ENCODE assay signal across 16 mouse cellular contexts in the genomic region with DNA sequence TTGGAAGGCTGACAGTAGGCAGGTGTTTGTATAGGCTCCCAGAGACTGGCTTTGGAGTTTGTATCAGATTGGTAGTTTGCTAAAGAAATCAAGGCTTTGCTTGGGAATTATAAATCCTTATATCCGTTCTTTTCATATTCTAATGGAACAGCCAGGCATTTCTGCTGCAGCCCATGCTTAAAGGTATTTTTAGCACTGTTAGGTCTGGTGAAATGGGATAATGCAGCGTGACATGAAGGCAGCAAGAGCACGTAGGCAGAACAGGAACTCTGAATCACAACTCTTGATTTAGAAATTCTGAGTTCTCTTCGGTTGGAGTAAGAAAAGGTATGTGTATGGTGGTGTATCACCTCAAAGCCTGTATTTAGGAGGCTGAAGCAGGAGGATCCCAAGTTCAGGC. TPM values are rescaled to one million over a fixed set of nuclear protein-coding genes. Genes with fewer than 3 reads are reported as not detected.
DNase-seq lines count a peak whose midpoint lies in the region; ATAC-seq lines count a peak whose summit lies in the region.
"Had no signal": no experiment of that assay in that cellular context is flagged by ENCODE, and none has a peak within 500 bp of the region (broad histone marks: within the 10 kb centered on the region; RNA-seq: fewer than 3 reads in every experiment).

No protein-coding gene starts in this region.

- no peaks in the 10 kb centered on the region for H3K36me3 ChIP-seq in heart, embryonic 12.5 days
- no peaks in the 10 kb centered on the region for H3K36me3 ChIP-seq in limb, embryonic 11.5 days (ENCODE audit: control insufficient read depth, insufficient read depth, low read length)
- H3K36me3 ChIP-seq in limb, embryonic 10.5 days, result no peaks in the 10 kb centered on the region
- no peaks in the 10 kb centered on the region for H3K36me3 ChIP-seq in heart, embryonic 16.5 days (ENCODE audit: control insufficient read depth, insufficient read depth)
- H3K36me3 ChIP-seq: forebrain, embryonic 12.5 days; hindbrain, embryonic 10.5 days; limb, embryonic 12.5 days; midbrain, embryonic 10.5 days had no signal

- ATAC-seq in frontal cortex, adult (ENCODE audit: low TSS enrichment), result peak; percentile 64
- ATAC-seq in heart, embryonic 12.5 days (ENCODE audit: insufficient number of reproducible peaks, low FRiP score), result no peak
- no peak for ATAC-seq in limb, embryonic 11.5 days (ENCODE audit: insufficient number of reproducible peaks, low FRiP score, low TSS enrichment, low read depth)
- 0 out of 2 replicates have a peak, but pooled peaks have one; percentile 44 for ATAC-seq in heart, embryonic 16.5 days (replicated peaks; ENCODE audit: extremely low read depth, insufficient read depth, low FRiP score)

- peak overlapping the region; percentile 39 for H3K4me2 ChIP-seq in heart, embryonic 12.5 days
- no peak overlapping the region for H3K4me2 ChIP-seq in limb, embryonic 11.5 days (ENCODE audit: low read depth, severe bottlenecking)
- peak overlapping the region; percentile 53 for H3K4me2 ChIP-seq in heart, embryonic 16.5 days (ENCODE audit: low read depth, low read length)
- H3K4me2 ChIP-seq: forebrain, embryonic 12.5 days; limb, embryonic 12.5 days had no signal

- H3K9me3 ChIP-seq in heart, embryonic 12.5 days (replicated peaks), result no peaks in the 10 kb centered on the region
- H3K9me3 ChIP-seq in limb, embryonic 11.5 days (ENCODE audit: control insufficient read depth, low read length), result no peaks in the 10 kb centered on the region
- no peaks in the 10 kb centered on the region for H3K9me3 ChIP-seq in limb, embryonic 10.5 days (replicated peaks)
- no peaks in the 10 kb centered on the region for H3K9me3 ChIP-seq in heart, embryonic 16.5 days (replicated peaks; ENCODE audit: control insufficient read depth, low read length)
- H3K9me3 ChIP-seq: forebrain, embryonic 12.5 days; hindbrain, embryonic 10.5 days; limb, embryonic 12.5 days; midbrain, embryonic 10.5 days had no signal

- no peaks in the 10 kb centered on the region for H3K27me3 ChIP-seq in heart, embryonic 12.5 days (replicated peaks)
- H3K27me3 ChIP-seq in limb, embryonic 11.5 days (ENCODE audit: control insufficient read depth, insufficient read depth, low read length), result no peaks in the 10 kb centered on the region
- no peaks in the 10 kb centered on the region for H3K27me3 ChIP-seq in limb, embryonic 10.5 days (ENCODE audit: low read depth, poor library complexity, severe bottlenecking)
- no peaks in the 10 kb centered on the region for H3K27me3 ChIP-seq in heart, embryonic 16.5 days (ENCODE audit: control insufficient read depth, insufficient read depth, low read length)
- H3K27me3 ChIP-seq: forebrain, embryonic 12.5 days had no signal

- no peak overlapping the region for H3K9ac ChIP-seq in heart, embryonic 12.5 days
- H3K9ac ChIP-seq in limb, embryonic 11.5 days (ENCODE audit: low read length), result no peak overlapping the region
- peak overlapping the region; percentile 65 for H3K9ac ChIP-seq in heart, embryonic 16.5 days (ENCODE audit: low read length)
- H3K9ac ChIP-seq: forebrain, embryonic 12.5 days; limb, embryonic 12.5 days; liver, embryonic 14.5 days had no signal

- WGBS in heart, embryonic 12.5 days, result 47% methylated on average over 4 of the region's 4 CpGs
- 88% methylated on average over 4 of the region's 4 CpGs for WGBS in limb, embryonic 11.5 days
- 93% methylated on average over 4 of the region's 4 CpGs for WGBS in limb, embryonic 10.5 days
- whole genome bisulfite sequencing in heart, embryonic 16.5 days, result 39% methylated on average over 4 of the region's 4 CpGs

- H3K27ac ChIP-seq in heart, embryonic 12.5 days (ENCODE audit: poor library complexity, severe bottlenecking), result peak overlapping the region; percentile 81
- H3K27ac ChIP-seq in limb, embryonic 11.5 days (replicated peaks; ENCODE audit: low read depth, low read length), result no peak overlapping the region
- no peak overlapping the region for H3K27ac ChIP-seq in limb, embryonic 10.5 days
- H3K27ac ChIP-seq in heart, embryonic 16.5 days (ENCODE audit: low read length), result peak overlapping the region; percentile 92
- H3K27ac ChIP-seq: forebrain, embryonic 12.5 days; hindbrain, embryonic 10.5 days; limb, embryonic 12.5 days; liver, embryonic 14.5 days; midbrain, embryonic 10.5 days had no signal

- DNase-seq in frontal cortex, postnatal 14 days (ENCODE audit: low spot score in 2 of 2), result no peak
- DNase-seq in heart, adult 8-10 months (ENCODE audit: low spot score), result no peak
- DNase-seq in limb, embryonic 11.5 days (ENCODE audit: low spot score), result peak; percentile 10
- no peak for DNase-seq in limb, embryonic 10.5 days (ENCODE audit: low spot score)
- no peak for DNase-seq in ovary, postnatal 10 days (ENCODE audit: low spot score)
- DNase-seq: cerebellum, adult 11 months; kidney, adult 9 months; kidney, postnatal 4 days had no signal

- H3K4me3 ChIP-seq in heart, embryonic 12.5 days, result no peak overlapping the region
- H3K4me3 ChIP-seq in limb, embryonic 11.5 days (ENCODE audit: low read depth, low read length), result no peak overlapping the region
- no peak overlapping the region for H3K4me3 ChIP-seq in limb, embryonic 10.5 days
- no peak overlapping the region; the same call in 1 of the 2 replicates for H3K4me3 ChIP-seq in heart, embryonic 16.5 days (ENCODE audit: low read length)
- H3K4me3 ChIP-seq: forebrain, embryonic 12.5 days; hindbrain, embryonic 10.5 days; limb, embryonic 12.5 days; midbrain, embryonic 10.5 days had no signal

- peaks cover 56% of the 10 kb centered on the region for H3K4me1 ChIP-seq in heart, embryonic 12.5 days (replicated peaks)
- 0 out of 2 replicates have a peak, but pooled peaks cover 5% of the 10 kb centered on the region for H3K4me1 ChIP-seq in limb, embryonic 11.5 days (ENCODE audit: control insufficient read depth, insufficient read depth, low read length)
- peaks cover 29% of the 10 kb centered on the region for H3K4me1 ChIP-seq in limb, embryonic 10.5 days
- peaks cover 50% of the 10 kb centered on the region for H3K4me1 ChIP-seq in heart, embryonic 16.5 days (ENCODE audit: control insufficient read depth, insufficient read depth, low read length)

RNA-seq across cellular contexts. Expression of a gene that starts 27.4 kb away (rescaled TPM):
- 28.4 and 29.3 TPM in 2 replicates for polyA plus RNA-seq in heart, embryonic 12.5 days (2016; fragmentation: Nextera tagmentation; extraction: Ambion mirVana)
- total RNA-seq in heart, adult 8-10 months (2022), result 10 to 100 TPM; 16.3 to 19.9 (median 17.9) TPM
- polyA plus RNA-seq in limb, embryonic 11.5 days (2014; fragmentation: Nextera tagmentation; extraction: Ambion mirVana), result 21.7 and 22.0 TPM in 2 replicates
- polyA plus RNA-seq in limb, embryonic 10.5 days (2016; fragmentation: Nextera tagmentation; extraction: Ambion mirVana), result 17.8 and 22.2 TPM in 2 replicates
- 29.7 and 30.1 TPM in 2 replicates for polyA plus RNA-seq in heart, embryonic 16.5 days (2015; fragmentation: Nextera tagmentation; extraction: Ambion mirVana)

RNA-seq across cellular contexts. Expression of a gene that starts 28.2 kb away (rescaled TPM):
- 37.9 and 42.3 TPM in 2 replicates for polyA plus RNA-seq in heart, embryonic 12.5 days (2016; fragmentation: Nextera tagmentation; extraction: Ambion mirVana)
- 10 to 100 TPM; 35.9 to 38.7 (median 37.9) TPM for total RNA-seq in heart, adult 8-10 months (2022)
- polyA plus RNA-seq in limb, embryonic 11.5 days (2014; fragmentation: Nextera tagmentation; extraction: Ambion mirVana), result 41.6 and 43.0 TPM in 2 replicates
- 27.6 and 31.6 TPM in 2 replicates for polyA plus RNA-seq in limb, embryonic 10.5 days (2016; fragmentation: Nextera tagmentation; extraction: Ambion mirVana)
- polyA plus RNA-seq in heart, embryonic 16.5 days (2015; fragmentation: Nextera tagmentation; extraction: Ambion mirVana), result 29.9 and 31.5 TPM in 2 replicates

Comparison
In these comparisons a context has a peak if more than half of its experiments do, and no peak if none do; other contexts are left out.
1. ATAC-seq: peak in frontal cortex, adult (single experiment) and heart, embryonic 16.5 days (single experiment); none in heart, embryonic 12.5 days (single experiment) and limb, embryonic 11.5 days (single experiment).
2. H3K27ac ChIP-seq: peak in heart, embryonic 12.5 days (single experiment) and heart, embryonic 16.5 days (single experiment); none in limb, embryonic 11.5 days (single experiment) and limb, embryonic 10.5 days (single experiment).